Mouse (Mus musculus): ENCODE results near the gene Gm10100.

DNA sequence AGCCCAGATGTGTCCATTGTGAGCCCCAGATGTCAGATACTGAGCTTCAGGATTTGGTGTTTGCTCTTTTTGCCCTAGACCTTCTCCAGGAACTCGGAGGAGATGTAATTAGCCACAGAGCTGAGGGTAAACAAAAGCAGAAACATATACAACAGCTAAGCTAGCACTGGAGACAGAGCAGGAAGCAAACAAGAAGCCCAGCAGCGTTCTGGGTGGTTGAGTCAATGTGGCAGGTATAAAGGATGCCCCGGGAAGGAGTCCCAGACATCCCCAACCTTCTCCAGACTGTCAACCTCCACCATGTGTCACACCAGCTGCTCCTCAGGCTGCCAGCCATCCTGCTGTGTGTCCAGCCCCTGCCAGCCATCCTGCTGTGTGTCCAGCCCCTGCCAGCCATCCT is at the start of gene Gm10100:
- no peak for TF ChIP-seq CTCF (conservative IDR thresholded peaks at IDR 0.05; ENCODE audit: low read length)
- no peak for TF ChIP-seq POU5F1 (IDR thresholded peaks at IDR 0.05; ENCODE audit: borderline replicate concordance, low read length)

Data from E14TG2a.4 (cell line).